Mouse (Mus musculus) cerebellum, postnatal 14 days (tissue): ENCODE data around the gene Ltbr.
"Not testable (repeated sequence)": the region's sequence is repeated elsewhere in the genome, so short reads cannot be mapped to it uniquely, and the experiment has no call there.

Source experiments
- DNase-seq, 2 experiments: peaks; one replicate each; pipeline ENCODE4 v3.0.0; 2021; ENCODE audit warnings: mixed read lengths in 2 of 2

The Ltbr gene

GRCm38 (mm10) chr6:125267469-125267868, 46.2 kb downstream of the Ltbr start:
- no peak for DNase-seq

GRCm38 (mm10) chr6:125266600-125266999, 47.1 kb downstream of the Ltbr start:
- not testable (repeated sequence) for DNase-seq

GRCm38 (mm10) chr6:125266091-125266490, 47.6 kb downstream of the Ltbr start:
- DNase-seq, result no peak

- DNase-seq, result no peak
Observed at GRCm38 (mm10) chr6:125265239-125265638, 48.4 kb downstream of the Ltbr start.

- DNase-seq, result no peak
Observed at GRCm38 (mm10) chr6:125264219-125264618, 49.5 kb downstream of the Ltbr start.

GRCm38 (mm10) chr6:125260006-125260555, 53.6 kb downstream of the Ltbr start:
- DNase-seq, result no peak
